Mouse (Mus musculus): ENCODE results near the gene Gmds.

The Gmds gene

GRCm38 (mm10) chr13:32161567-32161966, 177.0 kb downstream of the Gmds start:
- no peak for DNase-seq (ENCODE audit: extremely low spot score)

- DNase-seq (ENCODE audit: extremely low spot score): no peak
Observed at GRCm38 (mm10) chr13:32158240-32158639, 180.3 kb downstream of the Gmds start.

GRCm38 (mm10) chr13:32145916-32146315, 192.6 kb downstream of the Gmds start:
- DNase-seq (ENCODE audit: extremely low spot score): no peak

- DNase-seq (ENCODE audit: extremely low spot score): no peak
Observed at GRCm38 (mm10) chr13:32145179-32145578, 193.4 kb downstream of the Gmds start.

- DNase-seq (ENCODE audit: extremely low spot score): no peak
Observed at GRCm38 (mm10) chr13:32143651-32144050, 194.9 kb downstream of the Gmds start.

GRCm38 (mm10) chr13:32134663-32135273, 203.8 kb downstream of the Gmds start:
- no peak for DNase-seq (ENCODE audit: extremely low spot score)

- no peak for DNase-seq (ENCODE audit: extremely low spot score)
Observed at GRCm38 (mm10) chr13:32129970-32130369, 208.6 kb downstream of the Gmds start.

GRCm38 (mm10) chr13:32118386-32118785, 220.2 kb downstream of the Gmds start:
- no peak for DNase-seq (ENCODE audit: extremely low spot score)

GRCm38 (mm10) chr13:32115468-32115867, 223.1 kb downstream of the Gmds start:
- DNase-seq (ENCODE audit: extremely low spot score): no peak

GRCm38 (mm10) chr13:32113875-32114274, 224.7 kb downstream of the Gmds start:
- no peak for DNase-seq (ENCODE audit: extremely low spot score)

GRCm38 (mm10) chr13:32088303-32088977, 250.1 kb downstream of the Gmds start:
- no peak for DNase-seq (ENCODE audit: extremely low spot score)

GRCm38 (mm10) chr13:32080520-32081249, 257.9 kb downstream of the Gmds start:
- DNase-seq (ENCODE audit: extremely low spot score): peak; percentile 48

- DNase-seq (ENCODE audit: extremely low spot score): no peak
Observed at GRCm38 (mm10) chr13:32073630-32074029, 264.9 kb downstream of the Gmds start.

- peak; percentile 35 for DNase-seq (ENCODE audit: extremely low spot score)
Observed at GRCm38 (mm10) chr13:32055321-32055720, 283.2 kb downstream of the Gmds start.

- DNase-seq (ENCODE audit: extremely low spot score): no peak
Observed at GRCm38 (mm10) chr13:32053587-32053986, 285.0 kb downstream of the Gmds start.

- no peak for DNase-seq (ENCODE audit: extremely low spot score)
Observed at GRCm38 (mm10) chr13:32047980-32048959, 290.3 kb downstream of the Gmds start.

GRCm38 (mm10) chr13:32046961-32047360, 291.6 kb downstream of the Gmds start:
- DNase-seq (ENCODE audit: extremely low spot score): peak; percentile 48

GRCm38 (mm10) chr13:32042748-32043147, 295.8 kb downstream of the Gmds start:
- DNase-seq (ENCODE audit: extremely low spot score): no peak

GRCm38 (mm10) chr13:32040822-32041221, 297.7 kb downstream of the Gmds start:
- DNase-seq (ENCODE audit: extremely low spot score): no peak

- no peak for DNase-seq (ENCODE audit: extremely low spot score)
Observed at GRCm38 (mm10) chr13:32036902-32037301, 301.6 kb downstream of the Gmds start.

GRCm38 (mm10) chr13:32034799-32035448, 303.6 kb downstream of the Gmds start:
- no peak for DNase-seq (ENCODE audit: extremely low spot score)

Measured in embryo, embryonic 9.5 days (tissue).